Mouse (Mus musculus): ENCODE results near the gene Brpf1.

Brpf1 gene

DNA sequence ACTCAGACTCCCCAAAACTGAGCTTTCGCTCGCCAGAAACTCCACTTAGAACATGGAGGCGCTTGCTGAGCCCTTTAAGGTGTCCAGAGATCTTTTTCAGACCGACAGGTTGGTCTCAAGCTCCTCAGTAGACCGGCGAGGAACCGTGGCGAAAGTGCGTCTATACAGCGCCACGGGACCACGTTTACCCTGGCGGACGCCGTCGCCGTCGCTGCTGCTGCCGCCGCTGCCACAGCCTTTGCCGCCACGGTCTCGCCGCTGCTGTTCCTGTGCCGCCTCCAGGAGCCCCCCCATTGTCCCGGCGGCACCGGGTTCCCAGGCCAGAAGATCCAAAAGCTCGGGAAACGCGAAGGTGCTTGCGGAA, at the start of gene Brpf1:
Gene Brpf1, plus strand, starts transcription at position 152 of the 364 bp plus-strand sequence.
- in situ Hi-C loops (cut with MboI, MseI), result loop anchor here (10.0 kb wide), 1 partner anchor 262 kb away; the partner anchor contains the start of gene Thumpd3

DNA sequence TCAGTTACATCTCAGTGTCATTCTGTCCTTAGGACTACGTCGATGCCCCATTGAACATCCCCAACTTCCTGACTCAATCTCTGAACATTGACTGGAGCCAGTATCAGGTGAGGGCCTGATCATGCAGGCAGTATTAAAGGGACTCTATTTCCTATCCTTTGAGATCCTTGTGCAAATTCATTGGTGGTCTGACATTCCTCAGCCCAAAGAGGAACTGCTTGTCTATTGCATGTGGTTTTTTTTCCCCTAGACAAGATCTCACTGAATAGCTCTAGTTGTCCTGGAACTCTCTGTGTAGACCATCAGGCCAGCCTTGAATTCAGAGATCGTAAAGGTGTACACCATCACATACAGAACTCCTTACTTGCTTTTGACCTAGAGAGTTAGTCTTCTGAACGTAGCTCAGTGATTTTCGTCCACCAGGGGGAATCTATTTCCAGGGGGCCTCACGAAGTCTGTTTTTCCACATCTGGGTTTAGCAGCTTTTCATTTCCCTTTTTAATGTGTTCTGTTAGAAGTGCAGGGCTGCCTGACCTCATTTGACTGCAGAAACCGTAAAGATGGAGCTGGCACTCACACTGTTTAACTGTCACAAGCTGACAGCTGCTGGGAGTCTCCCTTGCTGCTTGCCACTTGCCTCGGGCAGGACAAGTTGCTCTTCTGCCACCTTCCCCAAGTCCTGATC, 45.6 kb upstream of the Brpf1 start:
- in situ Hi-C loops (cut with MboI, MseI), result no loop called here

DNA sequence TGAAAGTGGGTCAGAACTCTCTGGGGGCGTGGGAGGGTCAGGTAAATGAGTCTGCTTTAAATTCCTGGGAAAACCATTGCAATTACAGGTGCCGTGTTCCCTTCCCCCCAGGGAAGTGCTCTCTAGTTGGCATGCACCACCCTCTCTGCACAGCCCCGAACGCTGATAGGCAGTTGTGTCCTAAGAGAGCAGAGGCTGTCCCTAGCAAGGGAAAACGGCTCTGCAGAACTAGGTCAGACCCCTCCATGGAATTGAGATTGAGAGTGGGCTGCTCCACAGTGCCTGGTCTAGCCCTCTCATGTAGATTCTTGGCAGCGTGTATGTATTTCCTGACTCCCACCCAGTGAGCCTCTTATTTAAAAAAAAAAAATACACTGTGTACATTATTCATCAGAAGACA, 43.4 kb upstream of the Brpf1 start:
- in situ Hi-C loops (cut with MboI, MseI), result no loop called here

DNA sequence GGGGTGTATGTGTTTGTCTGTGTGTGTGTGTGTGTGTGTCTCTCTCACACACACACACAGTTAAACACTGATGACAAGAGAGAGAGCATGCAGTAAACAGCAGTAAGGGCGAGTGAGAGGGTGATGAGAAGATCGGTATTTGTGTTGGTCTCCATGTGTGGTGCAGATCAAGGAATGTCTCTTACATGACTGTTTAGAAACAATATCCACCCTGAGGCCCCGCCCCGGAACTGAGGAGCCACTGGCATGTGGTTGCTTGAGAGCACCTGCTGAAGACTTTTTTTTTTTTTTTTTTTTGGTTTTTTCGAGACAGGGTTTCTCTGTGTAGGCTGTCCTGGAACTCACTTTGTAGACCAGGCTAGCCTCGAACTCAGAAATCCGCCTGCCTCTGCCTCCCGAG, 42.5 kb upstream of the Brpf1 start:
- in situ Hi-C loops (cut with MboI, MseI), result no loop called here

DNA sequence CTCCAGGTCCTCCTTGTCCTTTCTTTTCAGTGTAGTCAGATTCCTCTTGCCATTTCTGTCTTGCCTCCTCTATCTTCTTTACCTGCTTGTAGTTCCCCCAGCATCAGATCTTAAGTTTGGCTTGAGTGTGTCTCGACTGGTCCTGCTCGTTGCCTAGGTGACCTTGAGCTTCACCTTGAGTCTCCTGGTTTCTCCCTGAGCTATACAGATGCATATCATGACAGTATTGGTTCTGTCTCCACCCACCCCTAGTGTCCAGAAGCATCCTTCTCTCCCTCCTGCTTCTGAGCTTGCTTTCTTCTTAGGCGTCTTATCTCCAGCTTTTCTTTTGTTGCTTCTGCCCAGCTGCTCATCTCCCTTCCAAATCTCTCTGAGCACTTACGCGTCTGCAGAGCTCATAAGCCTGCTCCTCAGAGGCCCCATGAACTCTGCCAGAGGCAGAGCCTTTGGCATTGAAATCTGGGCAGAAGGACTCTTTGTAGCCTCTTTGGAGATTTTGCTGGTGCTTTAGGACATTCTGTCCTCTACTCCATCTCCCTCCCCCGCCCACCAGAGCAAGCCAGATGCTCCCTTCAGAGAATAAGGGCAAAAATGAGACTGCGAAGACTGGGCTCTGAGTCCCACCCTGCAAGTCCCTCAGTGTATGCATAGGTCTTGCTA, 39.8 kb upstream of the Brpf1 start:
- in situ Hi-C loops (cut with MboI, MseI), result no loop called here

DNA sequence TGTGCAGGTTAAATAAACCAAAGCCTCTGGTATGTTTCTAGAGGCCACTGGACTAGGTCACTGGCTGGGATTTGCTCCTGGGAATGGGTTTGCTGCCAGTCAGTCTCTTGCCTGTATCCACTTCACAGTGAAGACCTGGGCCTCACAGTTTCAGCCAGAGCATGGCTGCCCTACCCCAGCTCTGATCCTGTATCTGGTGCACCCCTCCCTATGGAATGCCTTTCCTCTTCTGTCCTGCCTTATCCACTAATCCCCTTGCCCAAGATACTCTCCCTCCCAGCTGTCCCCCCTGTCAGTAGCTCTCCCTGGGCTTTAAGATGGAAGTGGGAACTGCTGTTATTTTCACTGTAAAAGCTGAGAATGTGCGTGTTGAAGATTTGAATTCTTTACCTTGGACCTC, 38.9 kb upstream of the Brpf1 start:
- in situ Hi-C loops (cut with MboI, MseI), result no loop called here

DNA sequence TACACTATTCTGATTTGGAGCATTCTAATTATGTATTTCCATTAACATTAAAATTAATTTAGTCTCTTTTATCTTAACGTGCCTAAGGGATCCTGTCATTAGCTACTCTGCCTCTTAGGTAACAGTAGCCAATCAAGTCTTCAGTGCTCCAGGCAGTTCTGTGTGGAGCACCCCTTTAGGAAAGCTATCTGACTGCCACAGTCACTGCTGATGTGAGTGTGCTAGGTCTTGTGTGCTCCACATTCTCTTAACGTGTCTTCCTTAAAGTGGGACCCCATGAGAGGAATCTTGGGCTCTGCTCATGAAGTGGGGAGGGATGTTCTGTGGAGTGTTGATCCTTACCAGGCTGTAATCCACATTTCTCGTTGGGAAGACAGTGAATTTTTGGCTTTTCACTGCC, 34.6 kb upstream of the Brpf1 start:
- in situ Hi-C loops (cut with MboI, MseI), result no loop called here

DNA sequence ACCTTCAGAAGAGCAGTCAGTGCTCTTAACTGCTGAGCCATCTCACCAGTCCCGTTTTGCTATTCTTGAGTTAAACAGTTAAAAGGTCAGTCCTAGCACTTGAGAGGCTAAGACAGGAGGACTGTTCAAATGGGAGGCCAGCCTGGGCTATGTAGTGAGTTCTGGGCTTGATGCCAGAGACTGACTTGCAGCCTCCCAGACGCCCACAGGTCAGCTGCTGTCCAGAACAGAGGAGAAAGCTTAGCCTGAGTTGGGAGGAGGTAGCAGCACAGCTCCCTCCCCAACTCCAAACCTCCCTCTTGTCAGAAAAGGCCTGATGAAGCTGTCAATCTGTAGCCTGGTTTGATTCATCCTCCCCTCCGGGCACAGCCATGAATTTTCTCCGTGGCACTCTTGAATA, 30.1 kb upstream of the Brpf1 start:
- in situ Hi-C loops (cut with MboI, MseI), result no loop called here

DNA sequence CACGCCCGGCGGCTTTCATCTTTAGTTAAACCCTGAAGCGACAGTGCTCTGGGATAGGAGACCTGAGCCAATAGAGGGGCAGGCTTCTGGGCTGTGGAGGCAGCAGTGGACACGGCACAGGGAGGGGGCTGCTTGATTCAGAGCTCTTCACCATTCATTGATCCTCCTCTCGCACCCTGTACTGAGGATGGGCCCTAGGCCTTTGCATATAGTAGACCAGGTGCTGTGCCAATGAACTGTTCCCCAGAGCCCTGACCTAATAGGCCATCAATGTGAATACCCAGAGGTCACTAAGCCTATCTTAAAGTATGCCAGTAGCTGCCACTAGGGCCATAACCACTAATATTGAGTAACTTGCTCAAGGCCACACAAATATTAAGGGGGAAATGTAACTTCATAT, 25.3 kb upstream of the Brpf1 start:
- in situ Hi-C loops (cut with MboI, MseI), result no loop called here

DNA sequence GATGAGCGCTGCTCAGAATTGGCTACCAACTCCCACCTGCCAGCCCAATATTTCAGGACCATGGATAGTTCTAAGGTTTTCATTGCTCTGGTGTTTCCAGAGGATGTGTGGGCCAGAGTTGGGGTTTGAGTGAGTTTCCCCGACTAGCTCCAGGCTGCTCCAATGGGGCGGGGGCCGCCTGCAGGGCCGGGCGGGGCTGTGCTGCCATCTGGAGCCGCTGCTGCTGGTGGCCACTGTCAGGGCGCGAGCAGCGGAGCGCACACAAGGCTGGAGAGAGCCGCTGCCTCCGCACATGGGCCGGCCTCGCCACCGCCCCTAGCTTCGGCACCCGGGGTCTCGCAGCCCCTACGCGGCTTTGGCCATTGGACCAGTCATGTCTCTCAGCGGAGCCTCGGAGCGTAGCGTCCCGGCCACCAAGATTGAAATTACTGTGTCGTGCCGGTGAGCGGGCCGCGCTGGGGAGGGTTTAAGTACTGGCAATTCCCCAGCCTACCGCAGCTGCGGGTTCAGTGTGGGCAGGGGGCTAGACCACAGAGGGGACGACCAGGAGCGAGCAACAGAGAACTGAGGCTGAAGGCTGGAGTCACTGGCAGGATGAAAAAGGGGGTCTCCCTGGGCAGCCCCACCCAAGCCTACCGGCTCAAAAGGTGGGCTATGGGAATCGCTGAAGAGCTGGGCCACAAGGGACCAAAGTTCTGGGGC, 24.7 kb upstream of the Brpf1 start, which contains the start of gene Cpne9:
Gene Cpne9, plus strand, starts transcription at position 207 of the 702 bp plus-strand sequence.
- in situ Hi-C loops (cut with MboI, MseI), result no loop called here

DNA sequence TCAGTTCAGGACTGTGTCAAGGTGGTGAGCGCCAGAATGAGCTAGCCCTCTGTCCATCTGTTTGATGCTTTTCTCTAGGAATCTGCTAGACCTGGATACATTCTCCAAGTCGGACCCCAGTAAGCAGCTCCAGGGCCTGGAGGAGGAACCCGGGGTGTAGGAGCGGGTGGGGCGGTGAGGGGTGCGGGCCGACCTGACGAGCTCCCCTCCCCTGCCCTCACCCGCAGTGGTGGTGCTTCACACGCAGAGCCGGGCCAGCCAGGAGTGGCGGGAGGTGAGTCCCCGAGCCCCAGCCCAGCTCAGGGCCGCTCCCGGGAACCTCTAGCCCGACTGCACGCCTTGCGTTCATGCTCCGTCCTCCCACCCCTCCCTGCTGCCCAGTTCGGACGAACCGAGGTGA, 24.0 kb upstream of the Brpf1 start:
- in situ Hi-C loops (cut with MboI, MseI), result no loop called here

DNA sequence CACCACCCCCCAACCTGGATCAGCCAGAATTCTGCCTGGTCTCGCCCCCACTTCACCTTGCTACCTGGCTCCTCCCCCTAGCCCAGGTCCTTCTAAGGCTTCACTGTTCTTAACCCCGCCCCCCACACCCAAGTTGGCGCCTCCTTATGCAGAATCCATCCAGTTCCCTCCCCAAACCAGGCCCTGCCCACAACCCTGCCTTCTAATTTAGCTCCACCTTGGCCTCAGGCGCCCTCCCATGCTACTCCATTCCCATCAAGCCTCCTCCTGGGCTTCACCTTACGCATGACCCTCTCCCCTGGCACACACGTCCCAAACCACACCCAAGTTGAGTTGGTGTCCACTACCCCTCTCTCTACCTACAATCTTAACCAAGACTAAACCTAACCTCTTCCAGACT, 23.4 kb upstream of the Brpf1 start:
- in situ Hi-C loops (cut with MboI, MseI), result no loop called here

DNA sequence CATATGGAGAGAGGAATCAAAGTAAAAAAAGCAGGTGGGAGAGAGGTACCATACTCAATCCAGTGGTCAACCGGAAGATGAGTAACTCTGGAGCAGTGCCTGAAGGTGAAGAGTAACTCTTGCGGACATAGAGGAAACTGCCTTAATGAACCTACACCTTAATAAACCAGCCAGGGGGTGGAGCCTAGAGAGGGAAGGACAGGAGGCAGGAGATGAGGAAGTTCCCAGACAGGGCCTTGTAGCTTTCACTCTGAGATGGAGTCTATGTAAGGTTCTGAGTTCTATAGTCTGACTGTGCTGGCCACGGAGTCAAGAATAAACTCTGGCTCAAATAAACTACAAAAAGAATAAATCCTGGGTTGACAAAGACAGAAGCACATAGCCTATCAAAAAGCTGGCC, 22.0 kb upstream of the Brpf1 start:
- in situ Hi-C loops (cut with MboI, MseI), result no loop called here

DNA sequence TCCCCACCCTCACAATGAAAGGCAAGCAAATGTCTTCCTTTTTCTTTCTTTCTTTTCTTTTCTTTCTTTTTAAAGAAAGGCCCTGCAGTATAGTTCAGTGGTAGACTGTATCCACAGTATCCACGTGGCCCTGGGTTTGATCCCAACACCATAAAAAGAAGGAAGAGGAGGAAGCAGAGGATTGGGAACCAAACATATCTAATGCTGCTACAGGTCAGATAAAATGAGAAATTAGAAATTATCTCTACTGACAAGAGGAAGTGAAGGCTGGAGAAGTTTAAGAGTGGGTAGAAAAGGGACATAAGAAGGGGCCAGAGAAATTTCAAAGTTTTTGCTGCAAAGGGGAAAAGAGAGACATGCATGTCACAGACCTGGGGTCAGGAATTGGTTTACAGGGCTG, 20.6 kb upstream of the Brpf1 start:
- in situ Hi-C loops (cut with MboI, MseI), result no loop called here

DNA sequence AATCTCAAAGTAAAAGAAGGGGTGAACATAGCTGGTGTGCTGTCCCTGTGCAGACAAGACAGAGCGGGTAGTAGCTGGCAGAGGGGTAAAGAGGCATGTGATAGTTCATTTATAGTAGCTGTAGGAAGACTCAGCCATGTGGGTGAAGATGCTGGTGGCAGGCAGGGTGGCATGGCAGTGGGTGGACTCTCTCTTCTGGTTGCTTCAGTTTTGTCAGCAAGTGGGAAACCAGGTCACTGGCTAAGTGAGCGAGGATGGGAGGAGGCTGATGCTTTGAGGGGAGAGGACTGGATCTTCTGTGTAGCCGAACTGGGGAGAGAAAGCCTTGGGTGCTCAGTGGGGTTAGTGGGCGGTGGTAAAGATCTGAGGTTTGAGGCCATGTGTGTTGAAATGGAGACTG, 19.7 kb upstream of the Brpf1 start:
- in situ Hi-C loops (cut with MboI, MseI), result no loop called here

DNA sequence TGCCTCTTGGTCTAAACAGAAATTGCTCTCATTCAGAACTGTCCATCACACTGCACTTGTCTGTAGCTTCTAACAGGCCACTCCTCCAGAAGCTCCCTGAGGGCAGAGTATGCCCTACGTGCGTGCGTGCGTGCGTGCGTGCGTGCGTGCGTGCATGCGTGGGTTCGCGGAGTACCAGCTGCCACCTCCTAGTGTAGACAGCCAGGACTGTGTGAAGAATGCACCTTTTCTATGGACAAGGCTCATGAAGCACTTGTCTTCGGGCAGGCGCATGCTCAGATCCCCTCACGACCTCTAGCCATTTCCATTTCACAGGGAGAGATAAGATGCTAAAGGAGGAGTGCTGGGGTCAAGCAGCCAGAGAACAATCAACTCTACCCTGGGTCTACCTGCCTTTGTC, 17.6 kb upstream of the Brpf1 start:
- in situ Hi-C loops (cut with MboI, MseI), result no loop called here

DNA sequence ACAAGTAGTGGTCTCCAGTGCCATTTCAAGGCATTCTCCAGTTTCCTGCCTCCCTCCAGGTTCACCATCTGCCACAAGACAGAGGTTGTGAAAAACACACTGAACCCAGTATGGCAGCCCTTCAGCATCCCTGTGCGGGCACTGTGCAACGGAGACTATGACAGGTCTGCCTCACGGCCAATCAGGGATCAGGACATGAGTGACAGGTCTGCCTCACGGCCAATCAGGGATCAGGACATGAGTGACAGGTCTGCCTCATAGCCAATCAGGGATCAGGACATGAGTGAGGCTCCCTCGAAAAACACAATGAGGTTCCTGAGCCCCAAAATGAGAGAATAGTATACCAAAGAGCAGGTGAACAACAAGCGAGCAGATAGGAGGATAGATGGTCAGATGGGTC, 16.6 kb upstream of the Brpf1 start:
- in situ Hi-C loops (cut with MboI, MseI), result no loop called here

DNA sequence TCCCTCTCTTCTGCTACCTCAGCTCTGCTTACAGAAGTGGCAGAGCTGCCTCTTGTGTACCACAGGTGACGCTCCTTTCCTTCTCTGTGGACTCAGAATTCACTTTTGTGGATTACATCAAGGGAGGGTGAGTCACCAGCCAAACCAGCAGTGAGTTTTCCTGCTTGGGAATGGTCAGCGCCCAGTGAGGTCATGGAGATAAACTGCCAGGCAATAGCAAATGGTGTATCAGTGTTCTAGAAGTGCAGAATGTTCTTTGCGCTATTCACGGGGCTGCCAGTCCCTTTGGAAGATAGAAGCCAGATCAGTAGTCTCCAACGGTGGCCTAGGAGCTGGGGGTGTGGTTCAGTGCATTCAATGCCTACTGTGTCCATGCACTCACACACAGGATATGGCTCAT, 14.0 kb upstream of the Brpf1 start:
- in situ Hi-C loops (cut with MboI, MseI), result no loop called here

DNA sequence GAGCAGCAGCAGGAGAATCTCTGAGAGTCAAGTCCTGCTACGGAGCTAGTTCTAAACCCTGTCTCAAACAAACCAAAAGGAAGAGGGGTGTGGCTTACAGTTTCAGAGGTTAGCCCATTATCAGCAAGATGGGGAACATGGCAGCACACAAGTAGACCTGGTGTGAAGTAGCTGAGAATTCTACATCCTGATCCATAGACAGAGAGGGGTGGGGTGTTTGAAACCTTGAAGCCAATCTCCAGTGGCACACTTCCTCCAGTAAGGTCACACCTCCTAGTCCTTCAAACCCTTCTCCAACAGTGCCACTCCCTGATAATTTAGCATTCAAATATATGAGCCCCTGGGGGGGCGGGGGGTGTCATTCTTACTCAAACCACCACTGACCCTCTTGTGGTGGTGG, 10.9 kb upstream of the Brpf1 start:
- in situ Hi-C loops (cut with MboI, MseI), result no loop called here

DNA sequence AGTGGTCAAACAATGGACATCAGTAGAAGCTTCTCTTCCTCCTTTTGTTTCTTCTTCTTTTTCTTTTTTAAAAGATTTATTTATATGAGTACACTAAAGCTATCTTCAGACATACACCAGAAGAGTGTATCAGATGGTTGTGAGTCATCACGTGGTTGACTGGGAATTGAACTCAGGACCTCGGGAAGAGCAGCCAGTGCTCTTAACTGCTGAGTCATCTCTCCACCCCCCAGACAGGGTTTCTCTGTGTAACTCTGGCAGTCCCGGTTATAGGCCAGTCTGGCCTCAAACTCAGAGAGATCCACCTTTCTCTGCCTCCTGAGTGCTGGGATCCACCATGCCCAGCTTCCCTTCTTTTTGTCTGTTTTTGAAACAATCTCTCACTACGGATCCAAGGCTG, 10.3 kb upstream of the Brpf1 start:
- in situ Hi-C loops (cut with MboI, MseI), result no loop called here

DNA sequence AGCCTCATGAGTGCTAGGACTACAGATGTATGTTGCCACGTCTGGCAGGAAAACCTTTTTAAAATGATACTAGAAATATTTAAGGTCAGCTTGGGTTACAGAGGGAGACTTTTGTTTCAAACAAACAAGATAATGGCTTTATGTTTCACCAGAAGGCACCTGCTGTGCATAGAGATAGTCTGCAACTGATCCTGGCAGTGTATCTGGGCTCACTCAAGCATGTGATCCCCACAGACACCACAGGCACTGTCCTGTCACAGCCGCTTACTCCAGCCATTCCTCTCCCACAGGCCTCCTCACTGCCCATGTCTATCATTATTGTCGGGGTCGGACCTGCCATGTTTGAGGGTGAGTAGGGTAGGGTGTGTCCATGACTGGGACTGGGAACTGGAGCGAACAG, 5.6 kb upstream of the Brpf1 start:
- in situ Hi-C loops (cut with MboI, MseI), result loop anchor here (5.0 to 10.0 kb wide), 2 partner anchors 59 to 257 kb away; partner anchors contain the start of gene Thumpd3

DNA sequence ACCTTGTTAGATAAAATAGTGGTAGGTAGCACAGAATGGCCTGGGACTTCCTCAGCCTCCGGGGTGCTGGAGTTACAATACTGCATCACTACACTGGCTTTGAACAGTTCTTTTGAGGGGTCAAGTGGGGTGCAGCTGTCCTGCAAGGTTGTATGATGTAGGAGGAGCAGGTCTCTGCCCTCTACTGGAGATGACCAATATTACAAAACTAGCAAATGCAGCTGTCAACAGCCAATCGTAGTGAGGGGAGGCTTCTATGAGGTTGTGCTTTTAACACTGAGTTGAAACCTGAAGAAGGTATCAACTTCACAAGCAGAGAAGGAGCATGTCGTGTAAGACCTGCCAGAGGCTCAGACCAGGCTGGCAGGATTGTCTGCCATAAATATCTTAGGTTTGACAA, 4.7 kb upstream of the Brpf1 start:
- in situ Hi-C loops (cut with MboI, MseI), result loop anchor here (5.0 to 10.0 kb wide), 2 partner anchors 60 to 257 kb away; partner anchors contain the start of gene Thumpd3
